Mouse (Mus musculus) left cerebral cortex, adult 18-20 months (tissue): ENCODE measurements at regions not wholly inside any gene's neighbourhood (a gene's known extent, or its start where the extent isn't known, plus 50 kb on each side); places are given as distances from the start of the nearest gene placed in this dataset.
A peak's percentile ranks its signal among the peaks of the same experiment; 100 is the strongest.

ENCODE experiments used
- DNase-seq, 2 experiments: peaks; one replicate each; pipeline ENCODE4 v3.0.0; 2021 to 2022; ENCODE audit warnings: low spot score in 2 of 2, mixed read lengths in 1 of 2

- no peak for DNase-seq
Observed at GRCm38 (mm10) chr3:21809769-21810470, 266.5 kb upstream of the Tbl1xr1 start.

GRCm38 (mm10) chr3:21813401-21813800 is 263.1 kb upstream of the Tbl1xr1 start:
- no peak for DNase-seq

GRCm38 (mm10) chr3:21816968-21817858 is 259.2 kb upstream of the Tbl1xr1 start:
- DNase-seq: no peak

GRCm38 (mm10) chr3:21819030-21819429 is 257.4 kb upstream of the Tbl1xr1 start:
- DNase-seq: no peak

- no peak for DNase-seq
Observed at GRCm38 (mm10) chr3:21820051-21820598, 256.3 kb upstream of the Tbl1xr1 start.

GRCm38 (mm10) chr3:21822675-21823074 is 253.8 kb upstream of the Tbl1xr1 start:
- DNase-seq: no peak

- no peak for DNase-seq
Observed at GRCm38 (mm10) chr3:21823331-21823730, 253.1 kb upstream of the Tbl1xr1 start.

GRCm38 (mm10) chr3:21824101-21824880 is 252.2 kb upstream of the Tbl1xr1 start:
- DNase-seq: peak; percentile 5 to 9

GRCm38 (mm10) chr3:21824913-21825610 is 251.4 kb upstream of the Tbl1xr1 start:
- no peak for DNase-seq

GRCm38 (mm10) chr3:21827656-21828055 is 248.8 kb upstream of the Tbl1xr1 start:
- DNase-seq: no peak

- DNase-seq: no peak
Observed at GRCm38 (mm10) chr3:21833111-21833510, 243.3 kb upstream of the Tbl1xr1 start.

GRCm38 (mm10) chr3:21835526-21835925 is 240.9 kb upstream of the Tbl1xr1 start:
- no peak for DNase-seq

- DNase-seq: no peak
Observed at GRCm38 (mm10) chr3:21837297-21837946, 239.0 kb upstream of the Tbl1xr1 start.

GRCm38 (mm10) chr3:21840751-21841488 is 235.5 kb upstream of the Tbl1xr1 start:
- DNase-seq: no peak

GRCm38 (mm10) chr3:21841506-21841905 is 234.9 kb upstream of the Tbl1xr1 start:
- DNase-seq: no peak

- DNase-seq: no peak
Observed at GRCm38 (mm10) chr3:21842545-21843291, 233.7 kb upstream of the Tbl1xr1 start.

GRCm38 (mm10) chr3:21843292-21843852 is 233.1 kb upstream of the Tbl1xr1 start:
- DNase-seq: no peak

GRCm38 (mm10) chr3:21849831-21850230 is 226.6 kb upstream of the Tbl1xr1 start:
- DNase-seq: no peak
